Mouse (Mus musculus) ES-E14 (cell line): ENCODE results near the gene Saa1. TPM values are rescaled to one million over a fixed set of nuclear protein-coding genes. Genes with fewer than 3 reads are reported as not detected.

Source experiments
- DNase-seq: peaks from one replicate; pipeline ENCODE4 v3.0.0-alpha.2; 2013; ENCODE audit warnings: low read depth, low spot score
- H3K27ac ChIP-seq: 2 replicates; pipeline ENCODE4 v1.5.1; 2012; ENCODE audit warnings: low read depth, mild to moderate bottlenecking, low read length, moderate library complexity, mixed read lengths; ENCODE audit not compliant: poor library complexity, insufficient read depth, severe bottlenecking
- H3K36me3 ChIP-seq: 2 replicates; pipeline ENCODE4 v1.6.1; 2012; ENCODE audit warnings: mild to moderate bottlenecking, low read length, moderate library complexity, mixed read lengths; ENCODE audit not compliant: control insufficient read depth, poor library complexity, insufficient read depth, severe bottlenecking
- H3K4me1 ChIP-seq, 2 experiments: fragments of 150-350 bp in 1 of 2; sonication (generic) in 1 of 2; 2 replicates each; pipeline ENCODE4 v1.6.1; 2012; ENCODE audit warnings: low read length in 2 of 2, mild to moderate bottlenecking in 1 of 2, mixed read lengths in 1 of 2; ENCODE audit not compliant: control insufficient read depth in 2 of 2, insufficient read depth in 2 of 2, poor library complexity in 1 of 2
- H3K4me3 ChIP-seq, 2 experiments: fragments of 150-350 bp in 1 of 2; sonication (generic) in 1 of 2; 2 replicates each; pipeline ENCODE4 v1.5.1; 2012; ENCODE audit warnings: low read length in 2 of 2, low read depth in 1 of 2, mild to moderate bottlenecking in 1 of 2, mixed read lengths in 1 of 2; ENCODE audit not compliant: insufficient read depth in 1 of 2, poor library complexity in 1 of 2, severe bottlenecking in 1 of 2
- H3K9ac ChIP-seq: 2 replicates; pipeline ENCODE4 v1.6.1; 2012; ENCODE audit warnings: low read depth, mild to moderate bottlenecking, low read length, mixed read lengths; ENCODE audit not compliant: poor library complexity, insufficient read depth, severe bottlenecking
- H3K9me3 ChIP-seq: fragments of 150-350 bp; sonication (generic); 2 replicates; pipeline ENCODE4 v1.6.1; 2012; ENCODE audit warnings: low read depth, mild to moderate bottlenecking, low read length; ENCODE audit not compliant: control insufficient read depth, insufficient read depth
- CHD2 ChIP-seq: IDR thresholded peaks from 2 replicates; pipeline ENCODE4 v1.6.1; 2014; ENCODE audit warnings: mild to moderate bottlenecking, low read depth, low read length, inconsistent platforms
- HCFC1 ChIP-seq: IDR thresholded peaks from 2 replicates; pipeline ENCODE4 v1.6.1; 2012; ENCODE audit warnings: low read length, inconsistent platforms, borderline replicate concordance; ENCODE audit not compliant: insufficient read depth
- MAFK ChIP-seq: IDR thresholded peaks from 2 replicates; pipeline ENCODE4 v1.6.1; 2014; ENCODE audit warnings: mild to moderate bottlenecking, low read depth, low read length, inconsistent platforms; ENCODE audit not compliant: insufficient read depth
- ZC3H11A ChIP-seq: IDR thresholded peaks from 2 replicates; pipeline ENCODE4 v1.6.1; 2012; ENCODE audit warnings: low read depth, mild to moderate bottlenecking, inconsistent platforms, low read length, borderline replicate concordance
- ZNF384 ChIP-seq: IDR thresholded peaks from 2 replicates; pipeline ENCODE4 v1.6.1; 2012; ENCODE audit warnings: low read depth, low read length, inconsistent platforms
- in situ Hi-C, 2 experiments: fragments of 600-800 bp; cut with MboI; formaldehyde crosslinking; loops; one replicate each; pipeline ENCODE4 v1.15.1; 2025; ENCODE audit warnings: low sequenced_read_pairs in 2 of 2, inconsistent platforms in 1 of 2; ENCODE audit not compliant: unreplicated experiment in 2 of 2
- total RNA-seq: library from RNA; depleted of rRNA; stranded (reverse); fragments of 300-350 nt; gene quantifications from 2 replicates; pipeline ENCODE4 v1.2.3, GENCODE M21; 2012

Gene Saa1
- total RNA-seq, 1 experiment = not detected

- DNase-seq = no peak
- no peak overlapping the region for H3K4me3 ChIP-seq
- no peaks in the 10 kb centered on the region for H3K36me3 ChIP-seq
- no peak for TF ChIP-seq ZC3H11A
- TF ChIP-seq ZNF384 = no peak
- TF ChIP-seq MAFK = no peak
- TF ChIP-seq HCFC1 = no peak
- TF ChIP-seq CHD2 = no peak
- in situ Hi-C loops = no loop called here
- H3K9ac ChIP-seq = no peak overlapping the region
- no peaks in the 10 kb centered on the region for H3K4me1 ChIP-seq
- no peaks in the 10 kb centered on the region for H3K9me3 ChIP-seq
- H3K27ac ChIP-seq = no peak overlapping the region
Measured at GRCm38 (mm10) chr7:46723354-46723753, 19.4 kb downstream of the Saa1 start.

- H3K4me1 ChIP-seq = no peaks in the 10 kb centered on the region
- no peak overlapping the region for H3K27ac ChIP-seq
Measured at GRCm38 (mm10) chr7:46720460-46720859, 22.3 kb downstream of the Saa1 start.

GRCm38 (mm10) chr7:46719526-46719925 lies 23.3 kb downstream of the Saa1 start:
- Histone ChIP-seq H3K4me3 (no peak overlapping the region), H3K36me3 (no peaks in the 10 kb centered on the region), H3K9ac (no peak overlapping the region), H3K27ac (no peak overlapping the region), H3K4me1 (no peaks in the 10 kb centered on the region), H3K9me3 (no peaks in the 10 kb centered on the region)
- in situ Hi-C loops = no loop called here
- no peak for TF ChIP-seq ZNF384
- TF ChIP-seq CHD2 = no peak
- TF ChIP-seq ZC3H11A = no peak
- TF ChIP-seq MAFK = no peak
- TF ChIP-seq HCFC1 = no peak
- DNase-seq = no peak

More at GRCm38 (mm10) chr7:46720460-46720859, 22.3 kb downstream of the Saa1 start:
- no peaks in the 10 kb centered on the region for H3K36me3 ChIP-seq
- no peak for DNase-seq
- H3K9ac ChIP-seq = no peak overlapping the region
- no peaks in the 10 kb centered on the region for H3K9me3 ChIP-seq
- no peak for TF ChIP-seq HCFC1
- TF ChIP-seq ZNF384 = no peak
- no peak for TF ChIP-seq ZC3H11A
- TF ChIP-seq CHD2 = no peak
- no peak for TF ChIP-seq MAFK
- H3K4me3 ChIP-seq = no peak overlapping the region
- in situ Hi-C loops = no loop called here

GRCm38 (mm10) chr7:46718591-46719270 lies 24.0 kb downstream of the Saa1 start:
- no peak for DNase-seq
- Histone ChIP-seq H3K27ac (no peak overlapping the region), H3K9me3 (no peaks in the 10 kb centered on the region), H3K4me3 (no peak overlapping the region), H3K4me1 (no peaks in the 10 kb centered on the region), H3K9ac (no peak overlapping the region), H3K36me3 (no peaks in the 10 kb centered on the region)
- in situ Hi-C loops = no loop called here
- TF ChIP-seq HCFC1 (no peak), ZC3H11A (no peak), MAFK (no peak), ZNF384 (no peak), CHD2 (no peak)

- Histone ChIP-seq H3K9ac (no peak overlapping the region), H3K9me3 (no peaks in the 10 kb centered on the region), H3K36me3 (no peaks in the 10 kb centered on the region), H3K27ac (no peak overlapping the region), H3K4me3 (no peak overlapping the region), H3K4me1 (no peaks in the 10 kb centered on the region)
- TF ChIP-seq HCFC1 = no peak
- TF ChIP-seq ZC3H11A = no peak
- TF ChIP-seq CHD2 = no peak
- no peak for TF ChIP-seq MAFK
- no peak for TF ChIP-seq ZNF384
- in situ Hi-C loops = no loop called here
- no peak for DNase-seq
Measured at GRCm38 (mm10) chr7:46716897-46717296, 25.9 kb downstream of the Saa1 start.
